Mouse (Mus musculus): ENCODE data around the gene Galnt7.
"Not testable (repeated sequence)": the region's sequence is repeated elsewhere in the genome, so short reads cannot be mapped to it uniquely, and the experiment has no call there.

Gene Galnt7

DNA sequence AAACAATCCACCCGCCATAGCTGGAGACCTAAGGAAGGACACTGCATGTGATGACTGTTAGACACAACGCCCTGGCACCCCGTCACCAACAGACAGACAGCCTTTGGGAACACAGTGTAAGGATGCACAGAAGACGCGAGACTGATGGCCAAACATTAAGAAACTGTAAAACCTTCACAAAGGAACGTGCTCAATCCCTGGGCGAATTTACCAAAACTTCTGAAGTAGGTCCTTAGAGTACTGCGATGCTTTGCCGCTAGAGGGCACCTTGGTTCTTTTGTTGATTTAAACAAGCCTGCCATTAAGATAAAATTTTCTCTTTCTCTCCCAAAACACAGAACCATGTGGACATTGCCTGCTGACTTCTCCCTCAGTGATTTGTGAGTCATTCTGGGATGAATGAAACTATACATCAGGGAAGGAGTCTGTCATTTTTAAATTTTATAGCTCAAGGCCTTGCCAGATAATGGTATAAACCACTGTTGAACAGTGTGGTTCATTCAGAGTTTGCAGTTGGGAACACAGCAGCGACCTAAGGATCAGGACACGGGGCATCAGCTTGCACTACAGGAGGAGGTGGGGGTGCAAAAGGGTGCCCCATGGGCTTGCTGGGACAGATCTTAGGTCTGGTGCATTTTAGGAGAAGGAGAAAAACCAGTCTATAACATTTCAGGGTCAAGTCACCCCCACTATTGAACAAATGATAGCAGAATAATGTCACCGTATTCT, 112.6 kb downstream of the Galnt7 start:
- DNase-seq (ENCODE audit: low read depth, low spot score) = peak; percentile 91

DNA sequence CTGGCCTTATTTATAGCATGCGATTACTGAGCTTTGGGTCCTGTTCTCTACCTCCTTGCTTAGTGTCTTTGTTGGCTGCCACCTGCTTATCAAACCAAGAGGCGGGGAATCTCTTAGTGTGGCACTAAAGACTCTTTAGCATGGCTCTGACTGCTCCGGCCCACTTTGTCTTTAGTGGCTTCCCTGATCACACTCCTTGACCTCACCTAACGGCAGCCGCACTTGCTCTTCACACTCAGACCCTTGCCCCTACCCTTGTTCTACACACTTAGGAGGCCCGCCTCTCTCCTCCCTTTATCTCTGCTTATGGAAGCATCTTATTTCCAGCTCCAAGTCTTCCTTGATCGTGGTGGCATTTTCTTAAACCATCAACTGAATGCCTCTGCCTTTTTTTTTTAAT, 114.2 kb downstream of the Galnt7 start:
- no peak for DNase-seq (ENCODE audit: low read depth, low spot score)

DNA sequence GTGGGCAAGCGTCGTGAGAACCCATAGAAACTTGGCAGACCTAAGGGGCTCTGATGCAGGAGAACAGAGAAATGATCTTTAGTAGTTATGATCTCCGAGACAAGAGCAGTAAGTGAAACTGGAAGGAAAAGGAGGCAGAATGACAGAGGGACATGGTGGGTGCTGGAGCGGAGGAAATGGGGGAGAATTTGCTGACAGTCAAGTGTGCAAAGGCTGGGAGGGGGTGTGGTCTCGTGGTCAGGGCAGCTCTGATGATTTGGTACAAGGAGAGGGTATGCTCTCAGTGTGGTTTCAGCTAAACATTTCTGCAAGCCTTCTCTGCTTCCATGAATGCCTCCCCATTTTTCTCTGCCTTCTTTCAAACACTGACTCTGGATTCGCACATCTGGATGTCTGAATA, 116.7 kb downstream of the Galnt7 start:
- DNase-seq (ENCODE audit: low read depth, low spot score) = no peak

DNA sequence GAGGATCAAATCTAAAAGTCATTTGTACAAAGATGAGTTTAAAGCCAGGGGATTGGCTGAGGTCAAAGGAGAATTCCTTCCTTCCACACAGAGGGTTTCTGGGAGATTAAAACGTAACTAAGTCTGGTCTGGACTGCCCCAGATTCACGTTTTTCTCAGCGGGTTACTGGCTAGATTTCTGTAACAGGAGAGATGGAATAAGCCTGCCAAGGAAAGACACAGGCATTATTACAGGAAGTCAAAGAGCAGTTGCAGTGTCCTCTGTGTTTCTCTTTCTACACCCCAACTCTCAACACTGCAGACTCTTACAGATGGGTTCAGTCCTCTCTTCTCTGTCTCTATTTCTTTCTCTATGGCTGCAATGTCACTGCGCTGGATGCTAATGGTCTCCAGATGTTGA, 118.3 kb downstream of the Galnt7 start:
- no peak for DNase-seq (ENCODE audit: low read depth, low spot score)

DNA sequence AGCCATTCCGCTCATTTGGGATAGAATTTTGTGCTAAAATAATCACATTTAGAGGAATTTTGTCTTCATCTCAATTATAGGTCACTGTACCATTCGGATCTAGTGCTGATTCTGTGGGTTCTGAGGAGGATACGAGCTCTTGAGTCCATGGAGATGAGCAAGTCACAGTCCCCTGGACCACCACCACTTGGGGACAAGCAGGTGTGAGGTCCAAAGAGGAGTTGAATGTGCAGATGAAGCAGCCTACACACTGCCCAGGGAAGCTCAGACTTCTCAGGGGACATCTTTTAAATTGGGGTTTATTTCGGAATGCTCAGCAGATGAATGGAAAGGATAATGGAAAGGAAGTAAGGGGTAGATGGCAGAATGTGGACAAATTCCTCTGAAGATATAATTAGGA, 119.7 kb downstream of the Galnt7 start:
- no peak for DNase-seq (ENCODE audit: low read depth, low spot score)

DNA sequence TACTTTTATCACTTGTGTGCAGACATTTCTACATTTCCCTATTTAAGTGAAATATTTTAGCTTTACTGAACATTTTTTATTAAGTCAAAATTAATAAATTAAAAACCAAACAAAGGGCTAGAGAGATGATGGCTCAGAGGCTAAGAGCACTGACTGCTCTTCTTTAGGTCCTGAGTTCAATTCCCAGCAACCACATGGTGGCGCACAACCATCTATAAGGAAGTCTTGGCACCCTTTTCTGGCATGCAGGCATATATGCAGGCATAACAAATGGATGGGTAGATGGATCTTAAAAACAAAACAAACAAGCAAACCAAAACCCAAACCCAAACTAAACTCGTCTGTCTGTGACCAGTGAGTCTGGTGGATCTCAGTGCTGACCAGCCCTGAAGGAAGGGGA, 120.6 kb downstream of the Galnt7 start:
- peak; percentile 54 for DNase-seq (ENCODE audit: low read depth, low spot score)

DNA sequence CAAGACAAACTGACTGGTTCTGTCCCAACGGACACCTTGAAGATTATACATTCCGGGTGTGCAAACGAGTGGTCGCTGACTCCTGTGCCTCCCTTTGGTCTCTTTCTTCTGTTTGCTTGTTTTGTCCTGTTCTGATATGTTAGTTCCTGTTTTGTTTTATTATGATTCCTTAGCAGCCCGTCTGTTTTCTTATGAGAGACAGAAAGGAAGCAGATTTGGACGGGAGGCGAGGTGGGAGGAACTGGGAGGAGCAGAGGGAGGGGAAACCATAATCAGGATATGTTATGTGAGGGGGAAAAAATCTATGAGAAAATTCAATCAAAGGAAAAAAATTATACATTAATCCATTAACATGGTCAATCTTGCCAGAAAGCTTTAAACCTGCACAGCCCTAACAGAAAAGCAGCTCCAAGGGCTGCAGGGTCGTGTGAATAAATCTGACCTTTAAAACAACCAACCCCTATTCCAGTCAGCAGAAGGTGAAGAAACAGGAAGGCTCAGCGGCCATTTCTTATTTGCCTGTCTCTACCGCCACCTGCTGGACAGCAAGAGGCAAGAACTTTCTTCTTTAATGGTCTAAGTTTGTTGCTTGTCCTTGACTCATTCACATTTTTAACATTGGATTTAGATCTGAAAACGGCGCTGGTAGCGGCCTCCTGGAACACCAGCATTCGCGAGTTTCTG, 122.0 kb downstream of the Galnt7 start:
- DNase-seq (ENCODE audit: low read depth, low spot score) = peak; percentile 82

DNA sequence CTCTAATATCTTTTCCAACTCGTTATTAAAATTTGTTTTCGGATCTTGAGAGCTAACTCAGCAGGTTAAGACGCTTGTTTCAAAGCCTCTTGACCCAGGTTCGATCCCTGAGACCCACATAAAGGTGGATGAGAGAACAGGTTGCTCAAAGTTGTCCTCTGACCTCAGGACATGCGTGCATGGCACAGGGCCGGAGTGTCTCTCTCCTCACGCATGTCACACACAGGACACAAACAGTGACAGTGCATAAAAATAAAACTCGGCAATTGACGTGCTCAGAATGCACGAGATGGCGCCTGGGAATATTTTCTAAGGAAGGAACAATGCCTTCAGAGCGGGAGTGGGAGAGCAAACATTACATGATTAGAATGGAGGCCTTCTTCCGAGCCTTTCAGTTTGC, 122.6 kb downstream of the Galnt7 start:
- no peak for DNase-seq (ENCODE audit: low read depth, low spot score)

DNA sequence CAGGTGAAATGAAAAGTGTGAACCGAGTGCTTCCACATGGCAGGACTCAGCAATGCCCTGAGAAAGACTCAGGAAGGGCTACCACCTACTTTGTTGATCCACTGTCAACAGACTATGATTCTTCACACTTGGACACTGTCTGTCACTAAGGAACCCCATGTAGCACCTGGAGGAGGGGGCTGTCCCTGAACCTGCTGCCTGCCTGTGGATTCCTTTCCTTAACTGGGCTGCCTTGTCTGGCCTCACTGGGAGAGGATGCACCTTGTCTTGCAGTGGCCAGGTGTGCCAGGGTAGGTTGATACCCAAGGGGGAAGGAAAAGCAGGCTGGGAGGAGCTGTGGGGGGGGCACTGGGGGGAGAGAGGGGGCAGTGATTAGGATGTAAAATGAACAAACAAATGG, 124.8 kb downstream of the Galnt7 start:
- DNase-seq (ENCODE audit: low read depth, low spot score) = no peak

DNA sequence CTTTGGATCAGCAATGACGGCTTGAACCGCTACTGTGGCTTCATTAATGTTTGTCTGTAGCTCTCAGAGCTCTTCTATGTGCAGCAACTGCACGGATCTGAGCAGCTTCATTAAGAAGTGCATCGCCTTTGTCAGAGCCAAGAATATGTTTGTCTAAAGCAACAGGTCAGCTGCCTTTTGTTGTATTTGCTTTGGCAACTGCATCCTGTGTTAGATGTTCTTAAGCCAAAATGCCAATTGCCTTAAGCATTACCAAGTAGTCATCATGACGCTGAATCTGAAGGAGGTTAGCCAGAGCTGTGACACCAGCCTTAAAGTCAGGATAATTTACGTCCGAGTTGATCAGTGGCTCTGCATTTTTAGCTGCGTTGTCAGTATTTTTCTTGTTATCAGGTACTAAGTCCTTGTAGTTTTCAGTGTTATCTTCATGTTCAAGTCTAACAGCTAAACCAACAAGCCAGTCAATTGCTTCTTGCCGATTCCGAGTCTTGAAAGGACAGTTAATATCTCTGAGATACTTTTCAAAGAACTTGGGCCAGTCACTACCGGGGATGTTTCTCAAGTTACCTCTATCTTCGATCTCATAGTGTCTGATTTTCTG, 132.5 kb downstream of the Galnt7 start:
- DNase-seq (ENCODE audit: low read depth, low spot score) = no peak

DNA sequence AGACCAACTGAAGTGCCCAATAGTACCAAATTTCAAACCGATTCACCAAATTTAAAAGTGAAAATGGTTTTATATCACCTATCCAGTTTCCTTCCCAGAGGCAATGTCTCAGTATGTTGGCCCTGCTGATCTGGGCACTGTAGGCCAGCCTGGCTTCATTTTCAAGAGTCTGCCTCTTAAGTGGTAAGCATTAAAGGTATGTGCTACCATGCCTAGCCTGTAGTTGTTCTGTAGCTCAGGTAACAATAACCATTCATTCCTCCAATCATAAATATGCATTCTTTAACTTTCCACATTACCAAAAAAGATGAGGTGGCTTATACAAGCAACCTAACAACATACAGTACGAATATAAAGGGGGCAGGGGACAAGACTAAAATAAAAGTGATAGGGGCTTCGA, 135.1 kb downstream of the Galnt7 start:
- DNase-seq (ENCODE audit: low read depth, low spot score) = no peak

DNA sequence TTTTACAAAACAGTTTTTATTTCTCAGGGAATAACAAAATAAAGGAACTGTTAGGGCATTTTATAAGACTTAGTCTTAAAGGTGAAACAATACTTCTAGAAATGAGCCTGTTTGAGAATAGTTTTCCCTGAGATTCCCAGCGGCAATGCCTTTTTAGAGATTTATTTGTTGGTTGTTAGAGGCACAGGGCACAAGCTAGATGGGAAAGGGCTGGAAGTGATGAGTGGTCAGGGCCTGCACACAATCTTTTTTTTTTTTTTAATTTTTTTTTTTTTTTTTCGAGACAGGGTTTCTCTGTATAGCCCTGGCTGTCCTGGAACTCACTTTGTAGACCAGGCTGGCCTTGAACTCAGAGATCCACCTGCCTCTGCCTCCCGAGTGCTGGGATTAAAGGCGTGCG, 136.1 kb downstream of the Galnt7 start:
- DNase-seq (ENCODE audit: low read depth, low spot score) = not testable (repeated sequence)

DNA sequence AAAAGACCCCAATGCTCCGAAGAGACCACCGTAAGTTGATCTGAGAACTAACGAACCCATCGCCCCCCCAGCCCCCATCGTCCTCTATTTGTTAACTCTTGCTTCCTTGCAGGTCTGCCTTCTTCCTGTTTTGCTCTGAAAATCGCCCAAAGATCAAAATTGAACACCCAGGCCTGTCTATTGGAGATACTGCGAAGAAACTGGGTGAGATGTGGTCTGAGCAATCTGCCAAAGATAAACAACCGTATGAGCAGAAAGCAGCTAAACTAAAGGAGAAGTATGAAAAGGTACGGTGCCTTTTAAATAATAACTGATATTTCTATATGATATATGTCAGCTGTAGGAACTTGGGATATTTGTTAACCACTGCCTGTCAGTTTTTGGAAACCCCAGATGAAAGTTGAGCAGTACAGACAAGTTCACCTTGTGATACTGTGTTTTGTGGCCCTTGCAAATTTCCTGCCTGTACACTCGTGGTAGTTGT, 139.6 kb downstream of the Galnt7 start:
- DNase-seq (ENCODE audit: low read depth, low spot score) = not testable (repeated sequence)

DNA sequence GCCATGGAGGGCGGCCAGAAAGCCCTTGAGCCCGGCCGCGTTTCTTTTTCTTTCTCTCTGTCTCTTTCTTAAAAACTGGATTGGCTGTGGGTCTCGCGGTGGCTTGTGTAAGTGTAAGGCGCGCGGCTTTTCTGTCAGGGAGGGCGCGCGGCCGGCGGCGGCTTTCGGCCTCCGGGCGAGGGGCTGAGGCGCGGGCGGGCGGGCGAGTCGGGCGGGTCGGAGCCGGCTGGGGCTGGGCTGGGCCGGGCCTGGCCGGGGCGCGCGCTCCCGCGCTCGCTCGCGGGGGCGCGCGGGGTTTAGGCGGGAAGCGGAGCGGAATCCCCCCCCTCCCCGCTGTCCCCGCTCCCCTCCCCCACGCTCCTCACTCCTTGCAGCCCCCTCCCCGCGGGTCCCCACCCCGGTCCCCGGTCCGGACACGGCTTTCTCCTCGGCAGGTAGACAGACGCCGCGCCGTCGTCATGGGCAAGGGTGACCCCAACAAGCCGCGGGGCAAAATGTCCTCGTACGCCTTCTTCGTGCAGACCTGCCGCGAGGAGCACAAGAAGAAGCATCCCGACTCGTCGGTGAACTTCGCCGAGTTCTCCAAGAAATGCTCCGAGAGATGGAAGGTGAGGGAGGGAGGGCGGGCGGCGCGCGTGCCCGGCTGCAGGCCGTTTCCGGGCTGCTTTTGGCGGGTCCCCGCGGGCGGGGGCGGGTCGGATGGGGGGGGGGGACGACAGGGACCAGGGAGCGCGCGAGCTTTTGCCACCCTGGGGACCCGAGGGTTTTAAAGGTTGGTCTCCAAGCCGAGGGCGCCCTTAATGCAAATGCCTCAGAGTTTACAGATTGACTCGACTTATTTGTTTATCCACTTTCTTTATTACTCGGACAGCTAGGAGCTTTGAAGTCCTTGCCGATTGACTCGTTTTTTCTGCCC, 140.4 kb downstream of the Galnt7 start:
- DNase-seq (ENCODE audit: low read depth, low spot score) = peak; percentile 39

DNA sequence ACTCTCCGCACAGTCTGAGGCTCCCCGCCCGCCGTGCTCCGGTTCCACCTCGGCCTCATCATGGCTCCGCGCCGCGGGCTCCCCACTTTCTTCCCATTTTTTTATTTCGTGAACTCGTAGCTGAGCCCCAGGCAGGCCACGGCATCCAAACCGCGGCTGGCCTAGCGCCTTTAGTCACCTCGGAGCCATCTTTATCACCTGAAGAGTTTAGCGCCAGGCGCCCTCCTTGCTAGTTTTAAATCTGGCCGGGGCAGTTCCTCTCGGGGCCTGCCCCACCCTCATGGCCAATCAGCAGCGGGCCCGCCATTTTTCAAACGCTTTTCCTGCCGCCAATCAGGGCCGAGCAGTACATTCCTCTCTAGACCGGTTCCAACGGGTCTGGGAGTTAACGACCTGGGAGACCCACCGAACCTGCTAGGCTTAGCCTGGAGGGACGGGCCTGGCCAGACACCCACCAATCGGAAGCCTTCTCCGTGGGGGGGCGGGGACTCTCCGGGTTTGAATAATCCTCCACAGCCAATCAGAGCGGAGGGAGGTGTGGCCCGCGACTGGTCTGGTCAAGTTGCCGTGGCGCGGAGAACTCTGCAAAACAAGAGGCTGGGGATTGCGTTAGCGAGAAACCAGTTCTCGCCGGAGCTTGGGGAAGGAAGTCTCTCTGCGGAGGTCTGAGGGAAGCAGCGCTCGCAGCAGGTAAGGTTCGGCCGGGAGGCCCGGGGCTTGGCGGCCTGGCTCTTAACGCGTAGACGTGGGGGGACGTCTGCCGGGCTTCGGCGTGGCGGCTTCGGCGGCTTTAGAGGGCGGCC, 141.3 kb downstream of the Galnt7 start, which contains the start of gene Hmgb2:
TSS of gene Hmgb2 (plus strand) at position 592 of the 803 bp plus-strand sequence.
- DNase-seq (ENCODE audit: low read depth, low spot score) = peak; percentile 100

DNA sequence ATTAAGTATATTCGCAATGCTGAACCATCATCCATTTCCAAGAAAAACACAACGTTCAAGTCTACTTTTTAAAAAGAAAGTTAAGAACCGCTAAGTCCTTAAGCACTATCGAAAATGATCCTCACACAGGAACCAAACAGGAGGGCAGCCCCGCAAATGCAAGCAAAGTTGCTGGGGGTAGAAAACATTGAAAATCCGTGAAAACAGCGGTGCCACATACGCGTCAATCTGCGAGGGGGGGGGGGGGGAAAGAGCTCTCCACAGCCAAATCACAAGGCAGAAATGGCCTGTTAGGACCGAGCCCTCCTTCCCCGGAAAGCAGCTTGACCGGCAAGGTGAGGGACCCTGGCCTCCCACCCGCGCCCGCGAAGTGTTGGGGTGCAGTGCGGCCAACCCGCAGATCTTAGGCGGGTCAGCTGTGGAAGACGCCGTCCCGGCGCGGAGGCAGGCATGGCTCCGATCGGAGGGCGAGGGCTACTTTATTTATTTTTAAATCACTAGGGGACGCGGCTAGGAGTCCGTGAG, 142.0 kb downstream of the Galnt7 start:
- DNase-seq (ENCODE audit: low read depth, low spot score) = peak; percentile 42

DNA sequence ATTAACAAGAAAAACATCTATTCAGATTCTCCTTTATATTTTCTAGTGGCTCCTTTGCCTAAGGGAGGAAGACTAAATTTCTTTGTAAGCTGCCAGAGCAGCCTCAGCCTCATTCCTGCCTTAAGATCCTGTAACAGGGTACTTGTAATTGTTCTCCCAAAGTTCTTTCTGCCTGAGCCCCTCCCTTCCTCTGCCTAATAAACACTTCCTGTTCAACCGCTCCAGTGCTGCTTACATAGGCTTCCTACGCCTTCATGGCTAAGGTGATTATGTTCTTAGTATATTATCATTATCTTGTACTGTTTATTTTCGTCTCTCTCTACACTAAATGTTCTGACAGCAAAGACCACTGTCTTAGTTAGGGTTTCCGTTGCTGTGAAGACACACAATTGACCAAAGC, 144.2 kb downstream of the Galnt7 start:
- no peak for DNase-seq (ENCODE audit: low read depth, low spot score)

DNA sequence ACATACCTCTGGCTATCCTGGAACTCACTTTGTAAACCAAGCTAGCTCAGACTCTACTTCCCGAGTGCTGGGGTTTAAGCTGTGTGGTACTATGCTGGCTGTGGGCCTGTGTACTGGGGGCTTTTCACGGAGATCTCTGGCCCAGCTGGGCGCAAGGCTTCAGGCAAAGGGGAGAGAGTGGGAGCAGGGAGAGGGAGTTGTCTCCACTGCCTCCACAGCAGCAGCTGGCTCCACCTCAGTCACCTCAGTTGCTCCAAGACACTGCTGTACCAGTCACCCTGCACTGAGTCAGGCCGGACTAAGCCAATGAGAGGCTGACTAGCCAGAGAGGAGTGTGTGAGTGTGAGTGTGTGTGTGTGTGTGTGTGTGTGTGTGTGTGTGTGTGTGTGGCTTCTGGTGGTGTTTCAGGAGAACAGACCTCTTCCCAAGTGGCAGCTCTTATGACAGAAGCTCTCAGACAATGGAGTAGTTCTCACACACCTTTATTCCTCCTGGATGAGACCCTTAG, 145.2 kb downstream of the Galnt7 start:
- no peak for DNase-seq (ENCODE audit: low read depth, low spot score)

DNA sequence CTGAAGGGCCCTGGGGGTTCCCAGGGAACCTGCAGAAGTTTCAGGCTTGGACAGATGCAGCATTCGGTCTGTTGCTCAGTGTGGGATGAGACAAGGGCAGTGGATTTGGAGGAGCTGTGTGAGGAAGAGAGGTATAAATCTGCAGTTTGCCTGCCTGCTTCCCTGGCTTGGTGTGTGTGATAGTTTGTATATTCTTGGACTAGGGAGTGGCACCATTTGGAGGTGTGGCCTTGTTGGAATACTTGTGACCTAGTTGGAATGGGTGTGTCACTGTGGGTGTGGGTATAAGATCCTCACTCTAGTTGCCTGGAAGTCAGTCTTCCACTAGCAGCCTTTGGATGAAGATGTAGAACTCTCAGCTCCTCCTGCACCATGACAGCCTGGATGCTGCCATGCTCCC, 147.3 kb downstream of the Galnt7 start:
- not testable (repeated sequence) for DNase-seq (ENCODE audit: low read depth, low spot score)

DNA sequence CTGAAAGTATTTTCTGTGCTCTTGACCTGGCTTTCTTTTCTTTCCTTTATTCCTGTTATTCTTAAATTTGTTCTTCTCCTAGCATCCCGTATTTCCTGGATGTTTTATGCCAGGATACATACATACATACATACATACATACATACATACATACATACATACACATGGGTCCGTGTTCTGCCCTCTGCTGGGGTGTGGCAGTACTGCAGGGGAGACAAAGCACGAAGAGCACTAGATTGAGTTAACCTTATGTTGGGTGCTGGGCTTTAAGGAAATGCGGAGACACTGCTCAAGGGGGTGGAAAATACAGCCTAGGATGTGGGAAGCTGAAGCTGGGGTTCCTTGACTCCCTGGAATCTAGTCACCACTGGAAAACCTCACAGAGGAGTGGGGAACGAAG, 149.2 kb downstream of the Galnt7 start:
- peak; percentile 66 for DNase-seq (ENCODE audit: low read depth, low spot score)
